Mouse (Mus musculus) C2C12 (cell line): ENCODE data around the gene Stk10.

ENCODE experiments used
- CEBPB ChIP-seq: IDR thresholded peaks from one replicate; pipeline ENCODE4 v1.6.1; 2011; ENCODE audit warnings: low read depth, mild to moderate bottlenecking, control low read depth, moderate library complexity
- CTCF ChIP-seq: IDR thresholded peaks from one replicate; pipeline ENCODE4 v1.5.1; 2011; ENCODE audit not compliant: control insufficient read depth, insufficient read depth, insufficient read length
- FOSL1 ChIP-seq: IDR thresholded peaks from one replicate; pipeline ENCODE4 v1.8.0; 2011; ENCODE audit warnings: mild to moderate bottlenecking, low read length; ENCODE audit not compliant: poor library complexity, insufficient read depth, severe bottlenecking
- MAX ChIP-seq: IDR thresholded peaks from one replicate; pipeline ENCODE4 v1.6.1; 2011; ENCODE audit warnings: mild to moderate bottlenecking, control low read depth
- MYOD1 ChIP-seq: IDR thresholded peaks from one replicate; pipeline ENCODE4 v1.6.1; 2011; ENCODE audit warnings: low read depth; ENCODE audit not compliant: control insufficient read depth, insufficient read length
- MYOG ChIP-seq: IDR thresholded peaks from one replicate; pipeline ENCODE4 v1.6.1; 2011; ENCODE audit not compliant: control insufficient read depth, insufficient read length; ENCODE audit errors: extremely low read depth
- USF1 ChIP-seq: IDR thresholded peaks from one replicate; pipeline ENCODE4 v1.6.1; 2011; ENCODE audit warnings: low read depth, mild to moderate bottlenecking, control low read depth, moderate library complexity

DNA sequence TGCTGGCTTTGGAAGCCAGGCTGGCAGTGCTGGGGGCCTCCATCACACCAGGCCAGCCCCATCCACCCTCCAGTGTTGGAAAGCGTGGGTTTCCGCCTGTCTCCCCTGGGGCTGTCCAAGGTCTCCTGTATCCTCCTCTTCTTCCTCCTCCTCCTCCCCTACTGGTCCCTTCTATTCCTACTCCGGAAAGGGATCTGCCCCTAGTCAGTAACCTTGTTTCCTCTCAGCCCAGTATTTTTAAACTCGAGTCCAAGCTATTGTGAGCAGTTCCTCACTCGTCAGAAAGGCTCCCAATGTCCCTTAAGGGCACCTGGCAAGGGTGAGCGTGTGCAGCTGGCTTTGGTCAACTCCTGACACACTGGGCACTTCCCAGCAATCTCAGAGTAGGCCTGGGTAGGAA, 5.3 kb downstream of the Stk10 start:
- no peak for TF ChIP-seq CTCF
- no peak for TF ChIP-seq MYOG
- no peak for TF ChIP-seq CEBPB
- TF ChIP-seq USF1 = no peak
- no peak for TF ChIP-seq FOSL1
- TF ChIP-seq MAX = no peak
- TF ChIP-seq MYOD1 = no peak
